18 mouse cellular contexts compared by ENCODE assay signal in the genomic region with DNA sequence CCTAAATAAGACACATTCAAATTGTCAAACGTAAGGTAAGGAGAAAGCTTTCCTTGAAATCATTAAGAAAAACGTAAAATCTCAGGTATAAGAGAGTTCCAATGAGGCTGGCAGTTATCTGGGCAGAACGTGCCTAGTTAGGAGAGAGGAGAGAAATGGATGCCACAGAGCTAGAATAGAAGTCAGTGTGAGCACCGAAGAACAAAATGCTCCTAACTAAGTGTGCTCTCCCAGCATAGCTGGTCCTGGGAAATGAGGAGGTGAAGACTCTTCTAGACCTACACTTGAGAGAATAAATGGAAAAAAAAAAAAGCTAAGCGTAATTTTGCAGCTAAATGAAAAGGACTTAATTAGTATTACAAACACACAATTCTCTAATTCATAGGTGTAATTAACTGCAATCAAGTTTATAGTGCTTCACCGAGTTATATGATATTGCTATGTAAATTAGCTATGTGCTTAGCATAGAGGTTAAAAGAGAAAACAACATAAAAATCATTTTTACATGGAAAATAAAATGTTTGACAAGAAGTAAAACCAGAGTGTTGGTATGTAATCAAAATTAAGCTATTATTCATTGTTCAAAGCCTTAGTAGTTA.
"Had no signal": no experiment of that assay in that cellular context is flagged by ENCODE, and none has a peak within 500 bp of the region (broad histone marks: within the 10 kb centered on the region; RNA-seq: fewer than 3 reads in every experiment).

No protein-coding gene starts in this region.

- H3K4me3 ChIP-seq: midbrain, embryonic 10.5 days; midbrain, embryonic 12.5 days; myocyte; neural tube, embryonic 12.5 days had no signal

- H3K9me3 ChIP-seq: midbrain, embryonic 10.5 days; midbrain, embryonic 12.5 days; neural tube, embryonic 12.5 days had no signal

- ATAC-seq: midbrain, embryonic 16.5 days had no signal

- H3K4me1 ChIP-seq: midbrain, embryonic 10.5 days; midbrain, embryonic 12.5 days; neural tube, embryonic 12.5 days had no signal

- H3K9ac ChIP-seq: lung, embryonic 14.5 days; midbrain, embryonic 12.5 days; neural tube, embryonic 12.5 days had no signal

- H3K27ac ChIP-seq: midbrain, embryonic 10.5 days; midbrain, embryonic 12.5 days; neural tube, embryonic 12.5 days had no signal

- H3K4me2 ChIP-seq: lung, embryonic 14.5 days; midbrain, embryonic 12.5 days; neural tube, embryonic 12.5 days had no signal

- H3K36me3 ChIP-seq: midbrain, embryonic 10.5 days; midbrain, embryonic 12.5 days; neural tube, embryonic 12.5 days had no signal

- H3K27me3 ChIP-seq: midbrain, embryonic 12.5 days; neural tube, embryonic 12.5 days had no signal

- DNase-seq: lung, adult 18-20 months; lung, embryonic 14.5 days; lung, postnatal 10 days; lung, postnatal 4 days; midbrain, embryonic 14.5 days; retina, postnatal 1 day; right cerebral cortex, adult 18-20 months; right cerebral cortex, postnatal 25 days; right cerebral cortex, postnatal 4 days; spleen, adult 18-20 months; thymus, adult 18-20 months; thymus, postnatal 14 days; thymus, postnatal 36 days had no signal
